Mouse (Mus musculus) brown adipose tissue, adult 24 weeks (tissue): ENCODE results near the gene Tmem140. TPM values are rescaled to one million over a fixed set of nuclear protein-coding genes. Genes with fewer than 3 reads are reported as not detected.

Source experiments
- H3K27ac ChIP-seq: fragments of 200-500 bp; replicated peaks from 2 replicates; pipeline ENCODE4 v1.5.1; 2012; ENCODE audit warnings: low read depth, mild to moderate bottlenecking, low read length
- H3K4me1 ChIP-seq: fragments of 200-500 bp; 2 replicates; pipeline ENCODE4 v1.6.1; 2012; ENCODE audit warnings: low read length, mixed read lengths; ENCODE audit not compliant: control insufficient read depth, insufficient read depth, insufficient read length
- H3K4me3 ChIP-seq: fragments of 200-500 bp; 2 replicates; pipeline ENCODE4 v1.5.1; 2012; ENCODE audit warnings: low read depth, mild to moderate bottlenecking, low read length, moderate library complexity; ENCODE audit not compliant: insufficient read depth
- polyA plus RNA-seq: library from polyadenylated mRNA; stranded (reverse); fragments of >200 nt; gene quantifications from 2 replicates; pipeline ENCODE4 v1.2.4, GENCODE M21; 2012; ENCODE audit not compliant: missing spikeins, insufficient read depth, insufficient read length

The Tmem140 gene
- polyA plus RNA-seq, 1 experiment: 38.6 TPM

- peak within 1 kb of the TSS; percentile 79 for H3K4me3 ChIP-seq
- H3K27ac ChIP-seq: peak within 1 kb of the TSS; percentile 53
- peaks cover 10% of the 10 kb centered on the region for H3K4me1 ChIP-seq
These were observed 47.6 kb downstream of the Tmem140 start, which contains the start of gene Wdr91 for GRCm38 (mm10) chr6:34910371-34911219. Wdr91 (minus strand) TSS chr6:34910876.

DNA sequence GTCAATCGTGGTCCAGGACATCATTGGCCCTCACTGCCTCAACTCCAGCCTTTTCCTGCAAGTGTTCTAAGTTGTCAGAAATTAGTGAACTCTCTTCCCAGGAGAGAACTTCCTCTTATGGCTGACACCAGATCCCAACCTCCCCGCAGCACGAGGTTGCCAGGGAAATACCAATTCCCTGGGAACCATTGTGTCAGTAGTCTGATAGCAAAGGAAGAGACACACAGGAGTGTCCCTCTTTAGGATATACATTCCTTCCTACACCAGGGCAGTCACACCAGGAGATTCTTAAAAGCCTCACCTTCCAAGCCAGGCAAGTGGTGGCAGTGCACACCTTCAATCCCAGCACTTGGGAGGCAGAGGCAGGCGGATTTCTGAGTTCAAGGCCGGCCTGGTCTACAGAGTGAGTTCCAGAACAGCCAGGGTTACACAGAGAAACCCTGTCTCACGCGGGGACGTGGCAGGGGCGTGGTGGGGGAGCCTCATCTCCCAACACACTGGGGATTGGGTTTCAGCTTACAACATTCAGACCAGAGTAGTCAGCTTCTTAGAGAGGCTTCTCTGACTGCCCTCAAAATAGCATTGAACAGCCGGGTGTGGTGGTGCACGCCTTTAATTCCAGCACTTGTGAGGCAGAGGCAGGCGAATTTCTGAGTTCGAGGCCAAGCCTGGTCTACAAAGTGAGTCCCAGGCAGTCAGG is 50.5 kb downstream of the Tmem140 start:
- H3K4me3 ChIP-seq: no peak overlapping the region
- H3K4me1 ChIP-seq: no peaks in the 10 kb centered on the region; the same call in 1 of the 2 replicates
- no peak overlapping the region for H3K27ac ChIP-seq

GRCm38 (mm10) chr6:34914462-34914861 is 51.5 kb downstream of the Tmem140 start:
- no peak overlapping the region for H3K27ac ChIP-seq
- no peaks in the 10 kb centered on the region; the same call in 1 of the 2 replicates for H3K4me1 ChIP-seq

GRCm38 (mm10) chr6:34919146-34919545 is 56.2 kb downstream of the Tmem140 start:
- Histone ChIP-seq H3K4me3 (no peak overlapping the region), H3K4me1 (no peaks in the 10 kb centered on the region), H3K27ac (no peak overlapping the region)

More at GRCm38 (mm10) chr6:34914462-34914861, 51.5 kb downstream of the Tmem140 start:
- H3K4me3 ChIP-seq: no peak overlapping the region

DNA sequence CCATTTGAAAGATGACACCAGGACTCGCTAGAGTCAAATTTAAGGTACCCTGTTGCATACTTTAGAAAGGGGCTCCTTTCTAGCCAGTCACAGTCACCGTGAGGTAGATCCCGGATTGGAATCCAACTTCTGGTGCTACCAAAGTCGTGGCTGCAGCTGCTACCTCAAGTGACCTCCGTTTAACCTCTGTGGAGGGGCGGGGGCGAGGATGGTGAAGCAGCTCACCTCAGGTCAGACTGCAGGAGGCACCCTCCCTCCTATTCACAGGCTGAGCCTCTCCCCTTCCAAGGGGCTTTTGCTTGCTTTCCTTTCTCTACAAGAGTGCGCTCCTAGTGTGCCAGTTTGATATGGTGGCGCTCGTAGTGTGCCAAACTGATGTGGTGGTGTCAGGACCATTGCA is 57.0 kb downstream of the Tmem140 start, which contains the start of gene Stra8:
Gene Stra8, plus strand, starts transcription at position 208 of the 400 bp plus-strand sequence.
- Histone ChIP-seq H3K4me1 (no peaks in the 10 kb centered on the region), H3K4me3 (no peak within 1 kb of the TSS), H3K27ac (no peak within 1 kb of the TSS)

- no peak overlapping the region for H3K27ac ChIP-seq
- no peaks in the 10 kb centered on the region for H3K4me1 ChIP-seq
- H3K4me3 ChIP-seq: no peak overlapping the region
These were observed 57.7 kb downstream of the Tmem140 start for GRCm38 (mm10) chr6:34920631-34921030.

DNA sequence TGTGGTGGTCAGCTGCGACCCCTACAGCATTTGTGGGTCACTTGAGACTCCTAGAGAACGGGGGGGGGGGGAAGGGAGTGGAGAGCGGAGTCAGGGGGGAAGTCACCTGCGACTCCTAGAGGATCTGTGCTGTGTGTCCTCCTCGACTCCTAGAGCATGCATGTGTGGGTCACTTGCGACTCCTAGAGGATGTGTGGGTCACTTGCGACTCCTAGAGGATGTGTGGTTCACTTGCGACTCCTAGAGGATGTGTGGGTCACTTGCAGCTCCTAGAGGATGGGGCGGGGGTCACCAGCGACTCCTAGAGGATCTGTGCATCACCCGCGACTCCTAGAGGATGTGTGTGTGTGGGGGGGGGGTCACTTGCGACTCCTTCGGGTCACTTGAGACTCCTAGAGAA is 59.0 kb downstream of the Tmem140 start:
- H3K4me3 ChIP-seq: no peak overlapping the region
- H3K4me1 ChIP-seq: no peaks in the 10 kb centered on the region
- H3K27ac ChIP-seq: no peak overlapping the region

Other genes starting within 250 kb of the Tmem140 start
- gene Agbl3, start 82.7 kb upstream of the Tmem140 start, polyA plus RNA-seq: 8.4 and 14.1 TPM in 2 replicates
- gene Cyren, start 14.9 kb downstream of the Tmem140 start, polyA plus RNA-seq: 3.3 and 5.0 TPM in 2 replicates
- gene Wdr91, start 47.7 kb downstream of the Tmem140 start, polyA plus RNA-seq: 12.4 and 13.9 TPM in 2 replicates
- not detected in 2 replicates for gene Stra8, start 57.0 kb downstream of the Tmem140 start, polyA plus RNA-seq
- not detected in 2 replicates for gene Slc23a4, start 125.3 kb downstream of the Tmem140 start, polyA plus RNA-seq